Mouse (Mus musculus) kidney, adult 2 months (tissue): Measurements from ENCODE around the gene Rtn2.

Experiments
- CTCF ChIP-seq: fragments of 200-500 bp; conservative IDR thresholded peaks from 2 replicates; pipeline ENCODE4 v1.5.1; 2011; ENCODE audit warnings: low read depth, mild to moderate bottlenecking, control low read depth, low read length, moderate library complexity, mixed read lengths; ENCODE audit not compliant: insufficient read depth, insufficient read length
- POLR2A ChIP-seq: fragments of 200-500 bp; IDR thresholded peaks from one replicate; pipeline ENCODE4 v1.6.1; 2011; ENCODE audit warnings: low read depth, low read length, control low read depth

- TF ChIP-seq POLR2A = no peak
- TF ChIP-seq CTCF = no peak
Observed at GRCm38 (mm10) chr7:19344237-19344847, 61.9 kb downstream of the Rtn2 start, which contains the start of gene Ercc1.
